Mouse (Mus musculus): ENCODE measurements around the gene Krt81. TPM values are rescaled to one million over a fixed set of nuclear protein-coding genes. Genes with fewer than 3 reads are reported as not detected.

Gene Krt81
- polyA plus RNA-seq, 1 experiment from 2014 or later: not detected

Other genes starting within 250 kb of the Krt81 start
- 9.2 and 13.8 TPM in 2 replicates for gene Grasp, start 239.6 kb downstream of the Krt81 start, polyA plus RNA-seq (2016; fragmentation: Nextera tagmentation; extraction: Ambion mirVana)
- gene Nr4a1, start 209.5 kb downstream of the Krt81 start, polyA plus RNA-seq (2016; fragmentation: Nextera tagmentation; extraction: Ambion mirVana): 6.8 and 7.5 TPM in 2 replicates
- 74.0 and 80.4 TPM in 2 replicates for gene Atg101, start 179.5 kb downstream of the Krt81 start, polyA plus RNA-seq (2016; fragmentation: Nextera tagmentation; extraction: Ambion mirVana)
- gene 6030408B16Rik, start 170.5 kb downstream of the Krt81 start, polyA plus RNA-seq (2016; fragmentation: Nextera tagmentation; extraction: Ambion mirVana): 0.13 and 0.23 TPM in 2 replicates
- gene Krt80, start 93.6 kb downstream of the Krt81 start, polyA plus RNA-seq (2016; fragmentation: Nextera tagmentation; extraction: Ambion mirVana): 0.08 TPM in 1 of 2 replicates, not detected in the other
- gene Krt7, start 52.7 kb downstream of the Krt81 start, polyA plus RNA-seq (2016; fragmentation: Nextera tagmentation; extraction: Ambion mirVana): 4.8 and 6.4 TPM in 2 replicates
- gene Krt87, start 24.9 kb downstream of the Krt81 start, polyA plus RNA-seq (2016; fragmentation: Nextera tagmentation; extraction: Ambion mirVana): 0.19 and 0.32 TPM in 2 replicates
- gene Krt88, start 16.0 kb downstream of the Krt81 start, polyA plus RNA-seq (2016; fragmentation: Nextera tagmentation; extraction: Ambion mirVana): not detected in 2 replicates
- gene Krt86, start 9.7 kb upstream of the Krt81 start, polyA plus RNA-seq (2016; fragmentation: Nextera tagmentation; extraction: Ambion mirVana): not detected in 2 replicates
- gene Krt83, start 27.8 kb upstream of the Krt81 start, polyA plus RNA-seq (2016; fragmentation: Nextera tagmentation; extraction: Ambion mirVana): not detected in 2 replicates
- gene Gm49425, start 53.5 kb upstream of the Krt81 start, polyA plus RNA-seq (2016; fragmentation: Nextera tagmentation; extraction: Ambion mirVana): not detected in 2 replicates
- not detected in 2 replicates for gene Krt84, start 69.1 kb upstream of the Krt81 start, polyA plus RNA-seq (2016; fragmentation: Nextera tagmentation; extraction: Ambion mirVana)
- not detected in 2 replicates for gene Krt82, start 86.9 kb upstream of the Krt81 start, polyA plus RNA-seq (2016; fragmentation: Nextera tagmentation; extraction: Ambion mirVana)
- gene Krt90, start 99.2 kb upstream of the Krt81 start, polyA plus RNA-seq (2016; fragmentation: Nextera tagmentation; extraction: Ambion mirVana): 0.28 and 0.58 TPM in 2 replicates
- not detected in 2 replicates for gene Krt75, start 110.2 kb upstream of the Krt81 start, polyA plus RNA-seq (2016; fragmentation: Nextera tagmentation; extraction: Ambion mirVana)
- not detected in 2 replicates for gene Gm5414, start 164.4 kb upstream of the Krt81 start, polyA plus RNA-seq (2016; fragmentation: Nextera tagmentation; extraction: Ambion mirVana)
- gene Gm5478, start 183.6 kb upstream of the Krt81 start, polyA plus RNA-seq (2016; fragmentation: Nextera tagmentation; extraction: Ambion mirVana): not detected in 2 replicates
- gene Krt6b, start 216.5 kb upstream of the Krt81 start, polyA plus RNA-seq (2016; fragmentation: Nextera tagmentation; extraction: Ambion mirVana): not detected in 2 replicates
- gene Krt6a, start 230.6 kb upstream of the Krt81 start, polyA plus RNA-seq (2016; fragmentation: Nextera tagmentation; extraction: Ambion mirVana): 0.08 TPM in 1 of 2 replicates, not detected in the other
- 12.9 and 13.7 TPM in 2 replicates for gene Krt5, start 249.1 kb upstream of the Krt81 start, polyA plus RNA-seq (2016; fragmentation: Nextera tagmentation; extraction: Ambion mirVana)